Mouse (Mus musculus): ENCODE measurements around the gene Brd3os.
A peak's percentile ranks its signal among the peaks of the same experiment; 100 is the strongest.

Brd3os gene

DNA sequence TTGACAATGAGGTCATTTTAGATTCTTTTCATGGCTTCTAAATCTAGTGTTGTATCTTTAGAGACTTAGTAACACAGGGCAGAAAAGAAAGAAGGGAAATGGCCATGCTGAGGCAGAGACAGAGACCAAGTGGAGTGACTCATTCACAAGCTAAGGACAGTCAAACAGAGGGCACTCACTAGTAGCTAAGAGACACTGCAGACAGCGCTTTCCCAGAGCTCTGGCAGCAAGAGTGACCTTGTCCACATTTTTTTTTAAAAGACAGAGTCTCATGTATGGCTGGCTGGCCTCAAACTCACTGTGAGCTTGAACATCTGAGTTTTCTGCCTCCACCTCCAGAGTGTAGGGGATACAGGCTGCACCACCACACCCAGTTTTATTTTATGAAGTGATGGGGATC lies 4.2 kb upstream of the Brd3os start:
- no peak for TF ChIP-seq GATA4 (IDR thresholded peaks at IDR 0.05; ENCODE audit: insufficient replicate concordance, low read length)

DNA sequence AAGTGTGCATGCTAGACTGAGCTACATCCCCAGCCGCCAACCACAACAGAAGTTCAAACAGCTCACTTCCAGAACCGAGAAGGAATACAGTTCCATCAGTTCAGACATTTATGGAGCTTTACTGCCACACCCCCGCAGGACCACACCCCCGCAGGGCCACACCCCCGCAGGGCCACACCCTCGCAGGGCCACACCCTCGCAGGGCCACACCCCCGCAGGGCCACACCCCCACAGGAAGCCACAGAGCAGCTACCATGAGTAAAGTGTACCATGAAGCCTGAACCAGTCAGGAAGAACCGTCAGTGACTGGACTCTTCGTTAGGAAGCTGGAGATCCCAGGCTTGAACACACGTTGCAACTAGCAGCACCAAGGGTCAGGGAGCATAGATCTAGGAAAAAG lies 3.8 kb upstream of the Brd3os start:
- no peak for TF ChIP-seq GATA4 (IDR thresholded peaks at IDR 0.05; ENCODE audit: insufficient replicate concordance, low read length)

DNA sequence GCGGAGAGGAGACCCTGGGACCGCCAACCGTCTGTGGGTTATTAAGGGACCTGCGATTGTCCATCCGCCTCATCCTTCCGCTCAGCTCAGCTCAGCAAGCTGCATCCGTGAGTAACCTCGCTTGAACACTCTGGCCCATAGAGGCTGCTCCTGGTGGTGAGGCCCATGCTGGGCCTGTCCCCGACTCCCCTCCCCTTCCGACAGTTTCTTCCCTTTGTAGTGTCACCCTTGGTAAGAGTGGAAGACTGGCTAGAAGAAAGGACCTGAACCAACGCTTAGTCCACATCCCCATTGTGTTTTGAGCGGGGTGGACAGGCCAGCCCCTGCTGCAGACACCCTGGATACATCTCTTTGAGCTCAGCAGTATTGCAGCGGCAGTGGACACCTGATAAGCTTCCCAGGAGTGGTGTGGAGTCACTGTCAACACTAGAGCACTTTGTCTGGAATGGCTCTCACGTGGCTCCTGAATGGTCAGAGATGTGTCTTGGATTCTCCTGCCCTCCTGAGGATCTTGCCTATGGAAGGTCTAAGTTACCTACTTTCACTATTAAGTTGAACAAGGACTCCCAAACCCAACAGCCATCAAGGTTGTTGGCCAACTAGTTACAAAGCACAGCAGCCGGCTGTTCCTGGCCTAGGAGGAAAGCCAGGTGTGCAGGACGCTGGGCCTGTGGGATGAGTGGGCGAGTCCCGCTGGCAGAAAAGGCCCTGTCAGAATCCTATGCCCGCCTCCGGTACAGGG lies 755 bp downstream of the Brd3os start:
- TF ChIP-seq GATA4 (IDR thresholded peaks at IDR 0.05; ENCODE audit: insufficient replicate concordance, low read length): no peak

DNA sequence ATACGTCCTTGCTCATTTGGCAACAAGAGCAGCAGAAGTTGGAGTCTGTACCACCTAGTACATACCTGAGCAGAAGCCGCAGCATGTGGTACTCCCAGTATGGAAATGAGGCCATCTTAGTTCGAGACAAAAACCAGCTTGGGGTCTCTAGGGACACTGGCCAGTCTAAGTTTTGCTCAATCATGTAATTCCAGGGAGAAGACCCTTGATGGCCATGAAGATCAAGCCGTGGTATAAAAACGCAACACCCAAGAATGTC lies 1.3 kb downstream of the Brd3os start:
- no peak for TF ChIP-seq GATA4 (IDR thresholded peaks at IDR 0.05; ENCODE audit: insufficient replicate concordance, low read length)

DNA sequence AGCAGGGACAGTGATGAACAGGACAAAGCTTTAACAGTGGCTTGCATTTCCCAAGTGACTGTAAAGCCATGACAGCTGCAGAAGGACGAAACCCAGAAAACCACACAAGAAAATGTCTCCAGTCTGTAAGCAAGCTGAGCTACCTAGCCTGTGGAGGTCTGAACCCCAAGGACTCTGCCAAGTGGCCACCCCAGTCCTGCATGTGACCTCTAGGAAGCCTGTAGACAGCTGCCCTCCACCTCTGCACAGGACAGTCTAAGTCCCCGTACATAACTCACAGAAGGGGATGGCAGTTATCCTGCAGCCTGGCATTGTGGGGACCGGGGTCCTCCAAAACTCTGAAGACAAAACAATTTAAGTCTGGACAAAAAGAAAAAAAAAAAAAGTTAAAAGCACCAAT lies 3.8 kb downstream of the Brd3os start:
- no peak for TF ChIP-seq GATA4 (IDR thresholded peaks at IDR 0.05; ENCODE audit: insufficient replicate concordance, low read length)

DNA sequence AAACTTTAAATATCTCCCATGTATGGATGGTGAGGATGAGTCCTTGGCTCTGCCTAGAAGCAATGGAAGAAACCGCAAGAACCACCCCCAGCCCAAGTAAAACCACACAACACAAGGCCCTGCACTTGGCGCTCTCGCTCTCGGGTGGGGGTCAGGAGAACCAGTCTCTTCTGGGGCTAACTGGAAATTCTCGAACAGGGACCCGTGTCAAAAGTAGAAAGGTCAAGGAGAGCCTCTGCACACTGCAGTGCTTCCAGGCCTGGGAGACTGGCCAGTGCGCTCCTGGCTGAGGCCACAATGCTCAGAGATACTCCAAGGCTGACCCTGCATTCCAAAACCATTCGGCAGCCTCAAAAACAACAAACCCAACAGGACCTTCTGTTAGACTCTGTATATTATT lies 4.7 kb downstream of the Brd3os start:
- no peak for TF ChIP-seq GATA4 (IDR thresholded peaks at IDR 0.05; ENCODE audit: insufficient replicate concordance, low read length)

DNA sequence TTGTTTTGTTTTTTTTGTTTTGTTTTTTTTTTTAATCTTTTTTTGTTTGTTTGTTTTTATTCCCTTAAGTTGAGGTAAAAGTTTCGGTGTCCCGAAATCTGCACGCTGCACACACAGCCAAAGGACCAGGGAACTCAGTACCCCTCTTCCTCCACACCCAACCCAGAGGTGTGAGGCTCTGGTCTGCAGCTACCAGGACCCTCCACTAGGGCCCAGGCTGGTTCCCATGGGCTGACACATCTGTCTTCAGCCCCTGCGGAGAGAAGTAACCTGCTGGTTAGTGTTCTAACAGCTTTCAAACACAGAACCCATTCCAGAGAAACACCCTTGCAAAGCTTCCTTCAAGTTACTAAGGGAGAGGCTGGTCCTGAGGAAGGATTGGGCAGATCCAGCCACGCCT lies 5.7 kb downstream of the Brd3os start:
- no peak for TF ChIP-seq GATA4 (IDR thresholded peaks at IDR 0.05; ENCODE audit: insufficient replicate concordance, low read length)

DNA sequence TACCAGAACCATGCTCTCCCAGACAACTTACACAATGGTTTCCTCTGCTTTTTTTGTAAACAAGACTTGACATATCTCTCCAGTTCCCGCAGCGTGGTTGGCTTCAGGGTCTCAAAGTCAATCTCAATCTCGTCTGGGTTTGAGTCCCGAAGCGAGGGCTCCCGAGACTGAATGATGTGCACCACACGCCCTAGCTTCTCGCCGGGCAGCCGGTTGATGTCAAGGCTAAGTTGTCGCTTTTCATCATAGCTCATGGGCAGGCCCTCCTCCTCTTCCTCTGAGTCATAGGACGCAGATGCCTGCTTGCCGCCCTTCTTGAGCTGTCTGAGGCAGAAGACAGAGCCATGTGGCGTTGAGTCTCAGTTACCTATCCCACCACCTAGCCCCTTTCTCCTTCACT lies 8.1 kb downstream of the Brd3os start:
- TF ChIP-seq GATA4 (IDR thresholded peaks at IDR 0.05; ENCODE audit: insufficient replicate concordance, low read length): no peak

DNA sequence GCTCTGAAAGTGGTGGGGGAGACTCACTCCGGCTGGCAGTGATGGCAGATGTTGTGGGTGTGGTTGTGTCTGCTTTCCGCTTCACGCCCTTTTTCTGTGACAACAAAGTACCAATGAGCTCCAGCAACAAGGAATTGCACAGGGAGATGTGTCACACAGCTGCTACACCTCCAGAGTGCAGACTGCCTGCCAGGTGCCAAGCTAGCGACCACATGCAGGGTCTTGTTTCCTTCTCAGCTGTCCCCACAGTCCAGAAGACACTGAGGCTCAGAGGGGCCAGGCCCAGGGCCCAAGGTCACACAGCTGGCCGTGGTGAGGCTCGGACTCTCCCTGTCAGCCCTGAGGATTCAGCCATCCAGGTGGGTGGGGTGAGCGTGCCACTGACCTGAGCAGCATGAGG lies 17.6 kb downstream of the Brd3os start:
- no peak for TF ChIP-seq GATA4 (IDR thresholded peaks at IDR 0.05; ENCODE audit: insufficient replicate concordance, low read length)

DNA sequence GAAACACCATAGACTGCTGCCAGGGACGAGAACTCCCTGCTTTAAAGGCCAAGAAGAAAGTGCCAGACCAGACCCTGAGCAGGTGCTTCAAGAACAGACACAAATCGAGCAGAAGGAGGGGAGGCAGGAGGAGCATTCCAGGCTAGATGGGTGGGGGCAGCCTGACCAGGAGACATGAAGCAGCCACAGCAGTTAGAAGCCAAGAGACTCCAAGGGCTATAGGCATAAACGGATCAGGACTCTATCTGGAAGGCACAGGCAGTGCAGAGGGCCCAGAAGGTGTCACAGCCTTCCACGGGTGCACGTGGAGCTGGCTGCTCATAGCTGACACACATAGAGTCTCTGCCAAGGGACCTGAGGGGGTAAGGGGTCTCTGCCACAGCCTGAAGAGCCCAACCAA lies 18.0 kb downstream of the Brd3os start:
- no peak for TF ChIP-seq GATA4 (IDR thresholded peaks at IDR 0.05; ENCODE audit: insufficient replicate concordance, low read length)

DNA sequence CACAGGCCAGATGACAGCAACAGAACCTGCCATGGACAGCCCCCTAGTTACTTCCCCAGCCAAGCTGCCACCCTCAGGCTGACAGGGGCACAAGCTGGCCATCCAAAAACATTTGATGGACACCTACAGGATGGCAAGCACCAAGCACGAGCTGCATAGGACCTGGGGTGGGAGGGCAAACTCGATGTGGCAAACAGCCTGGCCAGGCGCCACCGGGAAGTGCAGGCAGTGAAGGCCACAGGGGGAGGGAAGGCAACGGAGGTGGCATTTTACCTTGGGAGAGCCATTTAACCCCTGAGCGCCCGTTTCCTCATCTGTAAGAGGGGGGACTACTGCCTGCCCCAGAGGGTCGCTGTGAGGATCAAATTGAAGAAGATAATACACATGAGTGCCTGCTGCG lies 18.5 kb downstream of the Brd3os start:
- TF ChIP-seq GATA4 (IDR thresholded peaks at IDR 0.05; ENCODE audit: insufficient replicate concordance, low read length): no peak

DNA sequence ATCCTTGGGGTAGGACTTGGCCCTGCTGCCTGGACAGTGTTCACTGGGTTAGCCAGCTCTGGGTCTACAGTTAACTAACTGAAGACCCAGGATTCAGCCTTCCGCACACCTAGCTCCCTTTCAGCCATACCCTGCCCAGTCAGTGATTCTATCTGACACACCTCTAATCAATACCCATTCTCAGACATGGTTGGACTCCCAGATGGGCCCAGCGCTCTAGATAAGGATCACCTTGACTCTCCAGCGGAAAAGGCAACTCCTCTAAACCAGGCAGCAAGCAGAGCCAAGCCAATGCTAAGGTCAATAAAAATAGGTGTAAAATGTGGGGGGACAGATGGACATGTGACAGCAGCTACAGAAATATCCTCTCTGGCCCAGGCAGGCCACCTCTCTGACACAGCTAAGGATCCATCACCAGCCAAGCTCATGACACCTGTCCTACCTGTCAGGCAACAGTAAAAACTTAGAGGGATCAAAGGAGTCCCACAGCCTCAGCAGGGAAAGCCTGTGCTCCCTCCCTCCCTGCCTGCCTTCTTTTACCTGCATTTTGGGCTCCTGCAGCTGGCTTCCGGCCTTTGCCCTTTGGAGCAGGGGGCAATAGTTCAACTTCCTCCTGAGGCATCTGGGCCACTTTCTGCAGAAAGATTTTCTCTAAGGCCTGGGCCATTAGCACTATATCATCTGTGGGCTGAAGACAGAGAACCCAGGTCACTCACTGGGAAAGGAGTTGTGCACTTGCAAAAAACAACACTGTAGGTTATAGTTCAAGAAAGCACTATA lies 19.9 kb downstream of the Brd3os start:
- TF ChIP-seq GATA4 (IDR thresholded peaks at IDR 0.05; ENCODE audit: insufficient replicate concordance, low read length): peak; percentile 71; the same call in 1 of the 2 replicates

DNA sequence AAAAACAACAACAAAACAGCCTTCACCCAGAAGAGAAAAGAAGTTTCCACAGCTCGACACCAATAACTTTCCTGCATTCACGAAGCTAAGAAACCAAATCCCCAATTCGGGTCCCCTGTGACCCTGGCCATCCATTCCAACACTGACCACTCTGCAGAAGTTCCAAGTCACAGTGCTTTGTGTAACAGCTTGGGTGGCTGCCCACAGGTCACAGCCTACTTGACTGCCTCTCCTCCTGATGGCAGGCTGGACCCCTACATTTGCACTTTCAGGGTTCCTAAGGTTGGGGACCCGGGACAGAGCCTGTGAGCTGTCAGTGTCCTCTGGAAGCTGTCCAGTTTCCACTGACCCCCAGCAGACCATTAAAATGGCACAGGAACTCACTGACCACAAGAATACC lies 20.8 kb downstream of the Brd3os start:
- TF ChIP-seq GATA4 (IDR thresholded peaks at IDR 0.05; ENCODE audit: insufficient replicate concordance, low read length): no peak

DNA sequence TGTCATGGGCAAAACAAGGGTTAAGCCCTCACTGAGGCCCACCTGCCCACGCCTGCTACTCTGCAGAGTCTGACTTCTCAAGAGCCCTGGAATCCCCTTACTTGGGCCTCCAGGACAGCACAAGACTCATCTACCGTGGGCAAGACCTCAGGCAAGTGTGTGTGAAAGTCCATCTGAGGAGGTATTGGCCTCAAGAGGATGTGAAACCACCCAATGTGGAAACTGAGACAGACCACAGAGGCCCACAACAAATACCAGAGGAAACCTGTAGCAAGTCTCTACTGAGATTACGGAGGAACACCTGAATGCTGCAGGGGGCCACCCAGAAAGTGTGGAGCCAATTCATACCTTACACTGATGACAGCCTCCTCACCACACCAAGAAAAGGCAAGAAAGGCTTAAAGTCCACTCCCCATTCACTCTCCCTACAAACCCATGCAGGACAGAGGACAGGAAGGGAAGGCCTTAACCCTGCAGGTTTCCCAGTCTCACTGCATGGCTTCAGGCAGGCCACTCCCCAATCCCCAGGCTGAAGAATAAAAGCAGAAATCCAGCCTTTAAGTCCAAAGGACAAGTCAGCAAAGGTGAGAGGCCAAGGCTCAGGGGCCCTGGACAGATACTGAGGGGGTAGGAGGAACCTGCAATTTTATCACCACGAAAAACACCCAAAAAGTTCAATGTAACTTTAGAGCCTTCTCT lies 27.3 kb downstream of the Brd3os start:
- TF ChIP-seq GATA4 (IDR thresholded peaks at IDR 0.05; ENCODE audit: insufficient replicate concordance, low read length): no peak

DNA sequence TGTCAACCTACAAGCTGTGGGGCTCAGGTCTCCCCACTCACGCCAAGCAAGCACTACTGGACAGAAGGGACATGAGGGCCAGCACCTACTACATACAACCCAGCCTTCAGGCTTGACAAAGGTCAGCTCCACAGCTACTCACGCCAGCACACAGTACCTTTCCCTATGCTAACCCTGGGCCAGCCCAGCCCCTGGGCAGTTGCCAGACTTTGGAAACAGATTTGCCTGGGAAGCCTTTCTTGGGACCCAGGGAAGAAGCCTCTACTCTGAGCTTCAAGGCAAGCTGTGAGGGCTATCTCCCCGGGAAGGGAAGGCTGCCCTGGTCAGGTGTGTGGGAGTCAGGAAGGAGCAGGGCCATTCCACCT lies 27.8 kb downstream of the Brd3os start:
- no peak for TF ChIP-seq GATA4 (IDR thresholded peaks at IDR 0.05; ENCODE audit: insufficient replicate concordance, low read length)

DNA sequence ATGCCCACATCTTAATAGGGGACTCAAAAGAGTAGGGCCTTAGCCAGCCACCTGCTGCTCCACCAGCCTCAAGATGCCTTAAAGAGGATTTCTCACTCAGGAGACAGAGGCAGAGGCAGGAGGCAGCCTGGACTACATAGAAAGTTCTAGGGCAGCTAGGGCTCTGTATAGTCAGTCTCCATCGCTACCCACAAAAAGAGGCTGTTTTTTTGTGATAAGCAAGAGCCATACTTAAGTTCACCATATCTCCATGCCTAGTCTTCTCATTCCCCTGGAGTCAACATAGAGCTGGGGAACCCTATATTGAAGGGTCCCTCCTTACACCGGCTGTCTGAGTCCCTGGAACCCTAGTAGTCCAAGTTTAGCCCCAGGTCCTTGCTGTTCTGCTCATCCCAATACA lies 28.4 kb downstream of the Brd3os start:
- TF ChIP-seq GATA4 (IDR thresholded peaks at IDR 0.05; ENCODE audit: insufficient replicate concordance, low read length): no peak

All from liver, adult (tissue).